ENCODE assay signal across 8 mouse cellular contexts in genomic region chr17:68841892-68842252, GRCm38 (mm10). TPM values are rescaled to one million over a fixed set of nuclear protein-coding genes. Genes with fewer than 3 reads are reported as not detected.
A peak's percentile ranks its signal among the peaks of the same experiment; 100 is the strongest.
DNase-seq lines count a peak whose midpoint lies in the region; ATAC-seq lines count a peak whose summit lies in the region.

No protein-coding gene starts in this region.

- H3K4me3 ChIP-seq in heart, embryonic 14.5 days (ENCODE audit: control insufficient read depth in 1 of 2, insufficient read depth in 1 of 2, low read depth in 1 of 2, low read length in 2 of 2) = peak overlapping the region; percentile 50 to 53
- peak overlapping the region; percentile 56 for H3K4me3 ChIP-seq in embryonic facial prominence, embryonic 13.5 days
- peak overlapping the region; percentile 56 for H3K4me3 ChIP-seq in hindbrain, embryonic 15.5 days
- H3K4me3 ChIP-seq in midbrain, embryonic 14.5 days (replicated peaks; ENCODE audit: low read depth, low read length) = peak overlapping the region; percentile 55

- H3K4me1 ChIP-seq in heart, embryonic 14.5 days (ENCODE audit: control insufficient read depth in 2 of 2, insufficient read depth in 2 of 2, low read length in 2 of 2) = peaks cover 12 to 16% of the 10 kb centered on the region in 2 experiments
- peaks cover 31% of the 10 kb centered on the region for H3K4me1 ChIP-seq in embryonic facial prominence, embryonic 13.5 days
- H3K4me1 ChIP-seq in hindbrain, embryonic 15.5 days (replicated peaks) = peaks cover 40% of the 10 kb centered on the region
- H3K4me1 ChIP-seq in midbrain, embryonic 14.5 days (ENCODE audit: control insufficient read depth, insufficient read depth, low read length) = peaks cover 22% of the 10 kb centered on the region

- peaks cover 70% of the 10 kb centered on the region for H3K27me3 ChIP-seq in heart, embryonic 14.5 days (ENCODE audit: control insufficient read depth, insufficient read depth, low read length)
- peaks cover 60% of the 10 kb centered on the region for H3K27me3 ChIP-seq in embryonic facial prominence, embryonic 13.5 days
- H3K27me3 ChIP-seq in hindbrain, embryonic 15.5 days = no peaks in the 10 kb centered on the region; the same call in 1 of the 2 replicates
- H3K27me3 ChIP-seq in midbrain, embryonic 14.5 days (ENCODE audit: control insufficient read depth, insufficient read depth, low read length) = peaks cover 10% of the 10 kb centered on the region; the same call in 1 of the 2 replicates

- peak overlapping the region; percentile 57 for H3K9ac ChIP-seq in heart, embryonic 14.5 days (ENCODE audit: low read length)
- peak overlapping the region; percentile 72 for H3K9ac ChIP-seq in embryonic facial prominence, embryonic 13.5 days
- H3K9ac ChIP-seq in hindbrain, embryonic 15.5 days = peak overlapping the region; percentile 52
- peak overlapping the region; percentile 66 for H3K9ac ChIP-seq in midbrain, embryonic 14.5 days (replicated peaks; ENCODE audit: low read length)

- ATAC-seq in heart, embryonic 14.5 days (ENCODE audit: insufficient number of reproducible peaks, insufficient read depth, low FRiP score, low read depth) = peak; percentile 52
- peak; percentile 8; the same call in 1 of the 2 replicates for ATAC-seq in embryonic facial prominence, embryonic 13.5 days (ENCODE audit: insufficient number of reproducible peaks, insufficient read depth, low FRiP score, low TSS enrichment, low read depth)
- ATAC-seq in hindbrain, embryonic 15.5 days (ENCODE audit: low FRiP score, low read depth) = peak; percentile 47; the same call in 1 of the 2 replicates
- ATAC-seq in midbrain, embryonic 14.5 days (ENCODE audit: low FRiP score, low TSS enrichment) = no peak; the same call in 1 of the 2 replicates

- WGBS in heart, embryonic 14.5 days = 2% methylated on average over 22 of the region's 22 CpGs
- 4% methylated on average over 22 of the region's 22 CpGs for WGBS in embryonic facial prominence, embryonic 13.5 days
- WGBS in hindbrain, embryonic 15.5 days = 6% methylated on average over 20 of the region's 22 CpGs
- 3% methylated on average over 22 of the region's 22 CpGs for WGBS in midbrain, embryonic 14.5 days

- H3K9me3 ChIP-seq in heart, embryonic 14.5 days (ENCODE audit: control insufficient read depth, low read length) = no peaks in the 10 kb centered on the region
- H3K9me3 ChIP-seq in embryonic facial prominence, embryonic 13.5 days = no peaks in the 10 kb centered on the region
- no peaks in the 10 kb centered on the region for H3K9me3 ChIP-seq in hindbrain, embryonic 15.5 days
- H3K9me3 ChIP-seq in midbrain, embryonic 14.5 days (ENCODE audit: control insufficient read depth, low read length) = no peaks in the 10 kb centered on the region

- no peak overlapping the region for H3K27ac ChIP-seq in heart, embryonic 14.5 days (replicated peaks in 1 of 2; ENCODE audit: control insufficient read depth in 1 of 2, insufficient read depth in 1 of 2, low read depth in 2 of 2, low read length in 2 of 2)
- no peak overlapping the region for H3K27ac ChIP-seq in embryonic facial prominence, embryonic 13.5 days
- H3K27ac ChIP-seq in hindbrain, embryonic 15.5 days (replicated peaks) = no peak overlapping the region
- H3K27ac ChIP-seq in midbrain, embryonic 14.5 days (replicated peaks; ENCODE audit: low read depth, low read length) = no peak overlapping the region

- H3K4me2 ChIP-seq in heart, embryonic 14.5 days (ENCODE audit: low read length) = peak overlapping the region; percentile 94
- H3K4me2 ChIP-seq in embryonic facial prominence, embryonic 13.5 days = peak overlapping the region; percentile 99
- peak overlapping the region; percentile 97 for H3K4me2 ChIP-seq in hindbrain, embryonic 15.5 days
- peak overlapping the region; percentile 97 for H3K4me2 ChIP-seq in midbrain, embryonic 14.5 days (ENCODE audit: low read length)

- no peaks in the 10 kb centered on the region for H3K36me3 ChIP-seq in heart, embryonic 14.5 days (ENCODE audit: control insufficient read depth, insufficient read depth, low read length)
- H3K36me3 ChIP-seq in embryonic facial prominence, embryonic 13.5 days = no peaks in the 10 kb centered on the region
- H3K36me3 ChIP-seq in hindbrain, embryonic 15.5 days = no peaks in the 10 kb centered on the region
- no peaks in the 10 kb centered on the region for H3K36me3 ChIP-seq in midbrain, embryonic 14.5 days (ENCODE audit: control insufficient read depth, insufficient read depth, low read length)

- DNase-seq in heart, postnatal 4 days = no peak
- DNase-seq in midbrain, embryonic 14.5 days = peak; percentile 27
- no peak for DNase-seq in urinary bladder, postnatal 25 days (ENCODE audit: low spot score)
- DNase-seq in cerebellum, adult 8-10 months = no peak
- DNase-seq in left cerebral cortex, adult 18-20 months (ENCODE audit: low spot score in 2 of 2) = no peak

RNA-seq across cellular contexts. Expression of gene Tmem200c, which starts 15.4 kb away (rescaled TPM):
- 0.05 and 0.16 TPM in 2 replicates for polyA plus RNA-seq in heart, embryonic 14.5 days (2014; fragmentation: Nextera tagmentation; extraction: Ambion mirVana)
- not detected for total RNA-seq in heart, postnatal 4 days (2021)
- polyA plus RNA-seq in embryonic facial prominence, embryonic 13.5 days (2015; fragmentation: Nextera tagmentation; extraction: Ambion mirVana) = 1.5 and 1.9 TPM in 2 replicates
- 3.5 and 4.6 TPM in 2 replicates for polyA plus RNA-seq in hindbrain, embryonic 15.5 days (2015; fragmentation: Nextera tagmentation; extraction: Ambion mirVana)
- polyA plus RNA-seq in midbrain, embryonic 14.5 days (2014; fragmentation: Nextera tagmentation; extraction: Ambion mirVana) = 4.0 and 4.2 TPM in 2 replicates
- 10 to 100 TPM; 16.8 to 18.4 TPM for total RNA-seq in left cerebral cortex, adult 18-20 months (2021)
